Mouse (Mus musculus) MEL (cell line): Measurements from ENCODE around the gene Ttbk2. TPM values are rescaled to one million over a fixed set of nuclear protein-coding genes. Genes with fewer than 3 reads are reported as not detected.

Experiments used
- DNase-seq: peaks from one replicate; pipeline ENCODE4 v3.0.0; 2011; ENCODE audit warnings: low read depth, low spot score
- H3K27ac ChIP-seq: 2 replicates; pipeline ENCODE4 v1.5.1; 2012; ENCODE audit warnings: low read depth, mild to moderate bottlenecking, control low read depth, low read length, moderate library complexity; ENCODE audit not compliant: control insufficient read depth
- H3K27me3 ChIP-seq, 2 experiments: fragments of 150-350 bp in 1 of 2; sonication (generic) in 1 of 2; 2 replicates each; pipeline ENCODE4 v1.6.1; 2012; ENCODE audit warnings: low read length in 2 of 2, mild to moderate bottlenecking in 2 of 2, improper control_type of control experiment in 1 of 2, moderate library complexity in 1 of 2; ENCODE audit not compliant: insufficient read depth in 2 of 2, control insufficient read depth in 1 of 2
- H3K36me3 ChIP-seq, 2 experiments: 2 replicates each; pipeline ENCODE4 v1.6.1; 2012 to 2014; ENCODE audit warnings: low read length in 2 of 2, improper control_type of control experiment in 1 of 2, inconsistent platforms in 1 of 2, mild to moderate bottlenecking in 1 of 2; ENCODE audit not compliant: insufficient read depth in 2 of 2, control insufficient read depth in 1 of 2
- H3K4me1 ChIP-seq, 2 experiments: fragments of 150-350 bp in 1 of 2; sonication (generic) in 1 of 2; 2 replicates each; pipeline ENCODE4 v1.6.1; 2012; ENCODE audit warnings: low read length in 2 of 2, improper control_type of control experiment in 1 of 2, mild to moderate bottlenecking in 1 of 2; ENCODE audit not compliant: insufficient read depth in 2 of 2, control insufficient read depth in 1 of 2
- H3K4me3 ChIP-seq, 2 experiments: fragments of 150-350 bp in 1 of 2; sonication (generic) in 1 of 2; 2 replicates each; pipeline ENCODE4 v1.5.1; 2012; ENCODE audit warnings: low read depth in 2 of 2, low read length in 2 of 2, mild to moderate bottlenecking in 2 of 2, moderate library complexity in 2 of 2, control low read depth in 1 of 2, improper control_type of control experiment in 1 of 2; ENCODE audit not compliant: control insufficient read depth in 1 of 2, insufficient read depth in 1 of 2
- H3K79me2 ChIP-seq: 2 replicates; pipeline ENCODE4 v1.6.1; 2012; ENCODE audit warnings: mild to moderate bottlenecking, low read length, moderate library complexity; ENCODE audit not compliant: control insufficient read depth, poor library complexity, insufficient read depth
- H3K9ac ChIP-seq: 2 replicates; pipeline ENCODE4 v1.6.1; 2012; ENCODE audit warnings: low read depth, mild to moderate bottlenecking, control low read depth, low read length, moderate library complexity; ENCODE audit not compliant: control insufficient read depth, poor library complexity, severe bottlenecking
- H3K9me3 ChIP-seq: fragments of 150-350 bp; sonication (generic); replicated peaks from 2 replicates; pipeline ENCODE4 v1.6.1; 2012; ENCODE audit warnings: mild to moderate bottlenecking, low read length, improper control_type of control experiment, moderate library complexity; ENCODE audit not compliant: insufficient read depth
- CTCF ChIP-seq, 3 experiments: IDR thresholded peaks in 2 of 3; conservative IDR thresholded peaks in 1 of 3; 2 replicates each; pipeline ENCODE4 v1.5.1; 2011 to 2012; ENCODE audit warnings: low read length in 3 of 3, low read depth in 2 of 3, mild to moderate bottlenecking in 2 of 3, improper control_type of control experiment in 1 of 3, inconsistent platforms in 1 of 3, mixed read lengths in 1 of 3, moderate library complexity in 1 of 3; ENCODE audit not compliant: control insufficient read depth in 1 of 3, insufficient read depth in 1 of 3, poor library complexity in 1 of 3, severe bottlenecking in 1 of 3
- E2F4 ChIP-seq: IDR thresholded peaks from 2 replicates; pipeline ENCODE4 v1.6.1; 2011; ENCODE audit warnings: low read depth, low read length, improper control_type of control experiment, borderline replicate concordance
- ELF1 ChIP-seq: IDR thresholded peaks from 2 replicates; pipeline ENCODE4 v1.6.1; 2014; ENCODE audit warnings: low read depth, mild to moderate bottlenecking, inconsistent platforms, low read length, improper control_type of control experiment, moderate library complexity
- ETS1 ChIP-seq: IDR thresholded peaks from 2 replicates; pipeline ENCODE4 v1.6.1; 2012; ENCODE audit warnings: low read depth, mild to moderate bottlenecking, inconsistent platforms, low read length, improper control_type of control experiment, moderate library complexity
- GABPA ChIP-seq: IDR thresholded peaks from 2 replicates; pipeline ENCODE4 v1.6.1; 2012; ENCODE audit warnings: low read depth, mild to moderate bottlenecking, inconsistent platforms, low read length, improper control_type of control experiment, moderate library complexity
- JUND ChIP-seq: IDR thresholded peaks from 2 replicates; pipeline ENCODE4 v1.6.1; 2011; ENCODE audit warnings: low read depth, mild to moderate bottlenecking, improper control_type of control experiment, low read length
- MAZ ChIP-seq: IDR thresholded peaks from 2 replicates; pipeline ENCODE4 v1.6.1; 2012; ENCODE audit warnings: low read depth, mild to moderate bottlenecking, inconsistent platforms, low read length, improper control_type of control experiment
- MEF2A ChIP-seq: IDR thresholded peaks from 2 replicates; pipeline ENCODE4 v1.6.1; 2014; ENCODE audit warnings: low read depth, mild to moderate bottlenecking, inconsistent platforms, low read length, improper control_type of control experiment; ENCODE audit not compliant: poor library complexity, insufficient replicate concordance, severe bottlenecking; ENCODE audit errors: extremely low read depth
- MXI1 ChIP-seq: IDR thresholded peaks from 2 replicates; pipeline ENCODE4 v1.6.1; 2011; ENCODE audit warnings: mild to moderate bottlenecking, low read depth, low read length, improper control_type of control experiment
- MYB ChIP-seq: IDR thresholded peaks from 2 replicates; pipeline ENCODE4 v1.6.1; 2011; ENCODE audit warnings: mild to moderate bottlenecking, low read depth, low read length, improper control_type of control experiment
- MYC ChIP-seq: IDR thresholded peaks from 2 replicates; pipeline ENCODE4 v1.6.1; 2011; ENCODE audit warnings: low read depth, mild to moderate bottlenecking, low read length, improper control_type of control experiment, moderate library complexity
- NRF1 ChIP-seq: IDR thresholded peaks from 2 replicates; pipeline ENCODE4 v1.6.1; 2014; ENCODE audit warnings: low read depth, mild to moderate bottlenecking, inconsistent platforms, low read length, improper control_type of control experiment, moderate library complexity; ENCODE audit not compliant: poor library complexity, insufficient read depth, severe bottlenecking
- POLR2A ChIP-seq, 2 experiments: IDR thresholded peaks; 2 replicates each; pipeline ENCODE4 v1.6.1; 2011 to 2012; ENCODE audit warnings: low read length in 2 of 2, mild to moderate bottlenecking in 2 of 2, control low read depth in 1 of 2, improper control_type of control experiment in 1 of 2, low read depth in 1 of 2, moderate library complexity in 1 of 2; ENCODE audit not compliant: control insufficient read depth in 1 of 2, insufficient read depth in 1 of 2, poor library complexity in 1 of 2
- POLR2AphosphoS5 ChIP-seq: IDR thresholded peaks from 2 replicates; pipeline ENCODE4 v1.6.1; 2012; ENCODE audit warnings: low read depth, borderline replicate concordance, mild to moderate bottlenecking, inconsistent platforms, low read length, moderate library complexity, mixed read lengths
- RCOR1 ChIP-seq: IDR thresholded peaks from 2 replicates; pipeline ENCODE4 v1.6.1; 2012; ENCODE audit warnings: low read depth, mild to moderate bottlenecking, inconsistent platforms, low read length, improper control_type of control experiment
- SIN3A ChIP-seq: IDR thresholded peaks from 2 replicates; pipeline ENCODE4 v1.6.1; 2012; ENCODE audit warnings: low read length, improper control_type of control experiment, inconsistent platforms
- SMC3 ChIP-seq: IDR thresholded peaks from 2 replicates; pipeline ENCODE4 v1.6.1; 2011; ENCODE audit warnings: low read depth, low read length, improper control_type of control experiment
- TAL1 ChIP-seq: IDR thresholded peaks from 2 replicates; pipeline ENCODE4 v1.6.1; 2012; ENCODE audit warnings: mild to moderate bottlenecking, inconsistent platforms, low read length, moderate library complexity, mixed read lengths
- TBP ChIP-seq: IDR thresholded peaks from 2 replicates; pipeline ENCODE4 v1.8.0; 2011; ENCODE audit warnings: low read depth, low read length, improper control_type of control experiment
- TCF12 ChIP-seq: IDR thresholded peaks from 2 replicates; pipeline ENCODE4 v1.6.1; 2014; ENCODE audit warnings: low read depth, mild to moderate bottlenecking, inconsistent platforms, low read length, improper control_type of control experiment, moderate library complexity
- USF2 ChIP-seq, 2 experiments: IDR thresholded peaks; 2 replicates each; pipeline ENCODE4 v1.6.1; 2011 to 2012; ENCODE audit warnings: improper control_type of control experiment in 2 of 2, low read length in 2 of 2, borderline replicate concordance in 1 of 2, inconsistent platforms in 1 of 2, low read depth in 1 of 2, mild to moderate bottlenecking in 1 of 2; ENCODE audit not compliant: insufficient read depth in 1 of 2
- ZMIZ1 ChIP-seq: IDR thresholded peaks from 2 replicates; pipeline ENCODE4 v1.6.1; 2012; ENCODE audit warnings: low read depth, mild to moderate bottlenecking, inconsistent platforms, low read length, improper control_type of control experiment, moderate library complexity
- ZNF384 ChIP-seq: IDR thresholded peaks from 2 replicates; pipeline ENCODE4 v1.6.1; 2012; ENCODE audit warnings: low read depth, mild to moderate bottlenecking, inconsistent platforms, low read length, improper control_type of control experiment
- polyA plus RNA-seq, 2 experiments: library from polyadenylated mRNA; stranded (reverse) in 1 of 2; unstranded in 1 of 2; fragments of >175 nt in 1 of 2; fragments of >200 nt in 1 of 2; gene quantifications; 2 replicates each; pipeline versions ENCODE4 v1.2.1 to v1.2.4; 2012; ENCODE audit warnings: low replicate concordance in 2 of 2, low read depth in 1 of 2; ENCODE audit not compliant: insufficient read length in 2 of 2, insufficient read depth in 1 of 2, missing spikeins in 1 of 2
- total RNA-seq: library from RNA; depleted of rRNA; stranded (reverse); fragments of 300-350 nt; gene quantifications from 2 replicates; pipeline ENCODE4 v1.2.3, GENCODE M21; 2012

Ttbk2 gene
- total and polyA plus RNA-seq, 3 experiments, result 2.1 to 3.0 TPM; not detected in 1

- peaks cover 0 to 18% of the 10 kb centered on the region in 2 experiments; a peak in 2 of 4 replicates for H3K36me3 ChIP-seq
- H3K9me3 ChIP-seq, result no peaks in the 10 kb centered on the region
- H3K27me3 ChIP-seq, result no peaks in the 10 kb centered on the region
- H3K9ac ChIP-seq, result no peak overlapping the region
- H3K4me3 ChIP-seq, result no peak overlapping the region
- TF ChIP-seq RCOR1 (no peak), POLR2AphosphoS5 (no peak), JUND (no peak), ZMIZ1 (no peak), TBP (no peak), ETS1 (no peak), SMC3 (no peak), ELF1 (no peak), MXI1 (no peak), POLR2A (IDR thresholded peaks at IDR 0.05; ENCODE audit: control insufficient read depth in 1 of 2, insufficient read depth in 1 of 2, low read depth in 1 of 2, low read length in 2 of 2, poor library complexity in 1 of 2) (no peak), TCF12 (no peak), MEF2A (no peak), ZNF384 (no peak), MAZ (no peak), E2F4 (no peak), NRF1 (no peak), CTCF (IDR thresholded peaks at IDR 0.05 in 2 of 3, conservative IDR thresholded peaks at IDR 0.05 in 1 of 3; ENCODE audit: control insufficient read depth in 1 of 3, insufficient read depth in 1 of 3, low read depth in 2 of 3, low read length in 3 of 3, poor library complexity in 1 of 3, severe bottlenecking in 1 of 3) (no peak), TAL1 (no peak)
- TF ChIP-seq, all 39 proteins: peak for 0
- DNase-seq, result no peak
- Histone ChIP-seq H3K79me2 (no peaks in the 10 kb centered on the region; the same call in 1 of the 2 replicates), H3K4me1 (peaks cover 4 to 7% of the 10 kb centered on the region in 2 experiments), H3K27ac (no peak overlapping the region)
Measured at GRCm38 (mm10) chr2:120841211-120841610, 9.2 kb downstream of the Ttbk2 start.

GRCm38 (mm10) chr2:120835167-120835566 lies 15.2 kb downstream of the Ttbk2 start:
- DNase-seq, result no peak
- H3K9me3 ChIP-seq, result no peaks in the 10 kb centered on the region
- no peaks in the 10 kb centered on the region for H3K4me1 ChIP-seq
- no peak overlapping the region for H3K4me3 ChIP-seq
- H3K27me3 ChIP-seq, result no peaks in the 10 kb centered on the region
- H3K79me2 ChIP-seq, result peaks cover 3% of the 10 kb centered on the region; the same call in 1 of the 2 replicates
- no peak overlapping the region for H3K9ac ChIP-seq
- TF ChIP-seq MYB (no peak), NRF1 (no peak), USF2 (IDR thresholded peaks at IDR 0.05; ENCODE audit: borderline replicate concordance in 1 of 2, insufficient read depth in 1 of 2, low read depth in 1 of 2, low read length in 2 of 2) (no peak), GABPA (no peak), SIN3A (no peak), MYC (no peak)
- H3K36me3 ChIP-seq, result no peaks in the 10 kb centered on the region
- no peak overlapping the region for H3K27ac ChIP-seq
